Mouse (Mus musculus) kidney, embryonic 16.5 days (tissue): ENCODE measurements at regions not wholly inside any gene's neighbourhood (a gene's known extent, or its start where the extent isn't known, plus 50 kb on each side); places are given as distances from the start of the nearest gene placed in this dataset.
"Not testable (repeated sequence)": the region's sequence is repeated elsewhere in the genome, so short reads cannot be mapped to it uniquely, and the experiment has no call there.

ENCODE experiments used
- ATAC-seq: fragments of 200-750 bp; cut with Nextera tagmentation; 2 replicates; pipeline ENCODE4 v1.8.0; 2017; ENCODE audit warnings: moderate TSS enrichment; ENCODE audit not compliant: low FRiP score, low TSS enrichment
- H3K27ac ChIP-seq: fragments of 300-500 bp; sonication (generic); 2 replicates; pipeline ENCODE4 v1.5.1; 2014; ENCODE audit warnings: low read length
- H3K27me3 ChIP-seq: fragments of 300-500 bp; sonication (generic); 2 replicates; pipeline ENCODE4 v1.6.1; 2014; ENCODE audit warnings: low read length, control low read depth, mixed read lengths; ENCODE audit not compliant: insufficient read depth
- H3K36me3 ChIP-seq: fragments of 300-500 bp; sonication (generic); 2 replicates; pipeline ENCODE4 v1.6.1; 2014; ENCODE audit warnings: low read length, control low read depth, mixed read lengths; ENCODE audit not compliant: insufficient read depth
- H3K4me1 ChIP-seq: fragments of 300-500 bp; sonication (generic); 2 replicates; pipeline ENCODE4 v1.6.1; 2014; ENCODE audit warnings: low read length, control low read depth, mixed read lengths; ENCODE audit not compliant: insufficient read depth
- H3K4me2 ChIP-seq: fragments of 300-500 bp; sonication (generic); replicated peaks from 2 replicates; pipeline ENCODE4 v1.6.1; 2014; ENCODE audit warnings: low read depth, low read length
- H3K4me3 ChIP-seq: fragments of 300-500 bp; sonication (generic); 2 replicates; pipeline ENCODE4 v1.5.1; 2014; ENCODE audit warnings: mild to moderate bottlenecking, low read length
- H3K9ac ChIP-seq: fragments of 300-500 bp; sonication (generic); replicated peaks from 2 replicates; pipeline ENCODE4 v1.6.1; 2014; ENCODE audit warnings: low read length
- H3K9me3 ChIP-seq: fragments of 300-500 bp; sonication (generic); 2 replicates; pipeline ENCODE4 v1.6.1; 2016; ENCODE audit warnings: low read length, control low read depth
- WGBS: fragments of 180-500 bp; shearing (Covaris S2); extraction: QIAGEN DNeasy Blood & Tissue Kit; methylation state at CpG from one replicate; pipeline ENCODE4 v1.1.7; 2014; 5-methylcytosine and 5-hydroxymethylcytosine counted together

- no peaks in the 10 kb centered on the region for H3K9me3 ChIP-seq
- H3K4me2 ChIP-seq: no peak overlapping the region
- no peak overlapping the region for H3K4me3 ChIP-seq
- no peaks in the 10 kb centered on the region for H3K36me3 ChIP-seq
- H3K4me1 ChIP-seq: 0 out of 2 replicates have a peak, but pooled peaks cover 4% of the 10 kb centered on the region
- no peaks in the 10 kb centered on the region for H3K27me3 ChIP-seq
- ATAC-seq: no peak
- H3K9ac ChIP-seq: no peak overlapping the region
- WGBS: 51% methylated on average over 15 of the region's 15 CpGs
- no peak overlapping the region for H3K27ac ChIP-seq
Measured at GRCm38 (mm10) chr10:53462449-53463308, 82.9 kb upstream of the Cep85l start.

GRCm38 (mm10) chr10:53461070-53461781 lies 81.5 kb upstream of the Cep85l start:
- 78% methylated on average over 7 of the region's 7 CpGs for WGBS
- H3K27ac ChIP-seq: no peak overlapping the region
- H3K27me3 ChIP-seq: no peaks in the 10 kb centered on the region
- no peak overlapping the region for H3K9ac ChIP-seq
- H3K4me3 ChIP-seq: no peak overlapping the region
- no peaks in the 10 kb centered on the region for H3K9me3 ChIP-seq
- H3K4me1 ChIP-seq: 0 out of 2 replicates have a peak, but pooled peaks cover 4% of the 10 kb centered on the region
- no peaks in the 10 kb centered on the region for H3K36me3 ChIP-seq
- peak; percentile 23; the same call in 1 of the 2 replicates for ATAC-seq
- no peak overlapping the region for H3K4me2 ChIP-seq

- not testable (repeated sequence) for H3K4me3 ChIP-seq, H3K4me1 ChIP-seq, H3K36me3 ChIP-seq, ATAC-seq, H3K4me2 ChIP-seq, H3K9ac ChIP-seq, H3K9me3 ChIP-seq, H3K27me3 ChIP-seq, H3K27ac ChIP-seq
- 49% methylated on average over 1 of the region's 1 CpGs for WGBS
Measured at GRCm38 (mm10) chr10:53459706-53460105, 80.0 kb upstream of the Cep85l start.

GRCm38 (mm10) chr10:53456027-53456713 lies 76.4 kb upstream of the Cep85l start:
- no peak overlapping the region for H3K9ac ChIP-seq
- no peaks in the 10 kb centered on the region for H3K27me3 ChIP-seq
- no peak for ATAC-seq
- H3K27ac ChIP-seq: no peak overlapping the region
- no peaks in the 10 kb centered on the region for H3K9me3 ChIP-seq
- no peak overlapping the region for H3K4me2 ChIP-seq
- no peaks in the 10 kb centered on the region for H3K4me1 ChIP-seq
- H3K4me3 ChIP-seq: no peak overlapping the region
- WGBS: 53% methylated on average over 4 of the region's 4 CpGs
- no peaks in the 10 kb centered on the region for H3K36me3 ChIP-seq

- Histone ChIP-seq H3K27ac (no peak overlapping the region), H3K9ac (no peak overlapping the region), H3K36me3 (no peaks in the 10 kb centered on the region), H3K4me2 (no peak overlapping the region), H3K27me3 (no peaks in the 10 kb centered on the region), H3K4me1 (no peaks in the 10 kb centered on the region), H3K4me3 (no peak overlapping the region), H3K9me3 (peaks cover 3% of the 10 kb centered on the region; the same call in 1 of the 2 replicates)
- ATAC-seq: peak; percentile 54; the same call in 1 of the 2 replicates
- 65% methylated on average over 3 of the region's 3 CpGs for WGBS
Measured at GRCm38 (mm10) chr10:53444789-53445188, 65.0 kb upstream of the Cep85l start.

- no peak overlapping the region for H3K4me2 ChIP-seq
- 88% methylated on average over 1 of the region's 1 CpGs for whole genome bisulfite sequencing
- H3K9ac ChIP-seq: no peak overlapping the region
- H3K4me3 ChIP-seq: no peak overlapping the region
- no peaks in the 10 kb centered on the region for H3K36me3 ChIP-seq
- no peaks in the 10 kb centered on the region for H3K4me1 ChIP-seq
- no peaks in the 10 kb centered on the region for H3K27me3 ChIP-seq
- no peak overlapping the region for H3K27ac ChIP-seq
- no peak for ATAC-seq
- peaks cover 3% of the 10 kb centered on the region; the same call in 1 of the 2 replicates for H3K9me3 ChIP-seq
Measured at GRCm38 (mm10) chr10:53443443-53443842, 63.7 kb upstream of the Cep85l start.

- Histone ChIP-seq H3K9ac (no peak overlapping the region), H3K4me1 (0 out of 2 replicates have a peak, but pooled peaks cover under 1% of the 10 kb centered on the region), H3K4me3 (no peak overlapping the region), H3K9me3 (peaks cover 3% of the 10 kb centered on the region; the same call in 1 of the 2 replicates), H3K36me3 (no peaks in the 10 kb centered on the region), H3K4me2 (no peak overlapping the region), H3K27ac (no peak overlapping the region), H3K27me3 (no peaks in the 10 kb centered on the region)
- 97% methylated on average over 14 of the region's 14 CpGs for WGBS
- no peak for ATAC-seq
Measured at GRCm38 (mm10) chr10:53442912-53443311, 63.2 kb upstream of the Cep85l start.

- no peak for ATAC-seq
- 94% methylated on average over 1 of the region's 1 CpGs for WGBS
Measured at GRCm38 (mm10) chr10:53440251-53440650, 60.5 kb upstream of the Cep85l start.

GRCm38 (mm10) chr10:53438388-53438787 lies 58.6 kb upstream of the Cep85l start:
- WGBS: 59% methylated on average over 4 of the region's 4 CpGs
- peaks cover 27% of the 10 kb centered on the region for H3K4me1 ChIP-seq
- no peak overlapping the region for H3K4me3 ChIP-seq
- H3K9me3 ChIP-seq: peaks cover 3% of the 10 kb centered on the region; the same call in 1 of the 2 replicates
- no peaks in the 10 kb centered on the region for H3K36me3 ChIP-seq
- no peaks in the 10 kb centered on the region for H3K27me3 ChIP-seq
- no peak for ATAC-seq
- H3K9ac ChIP-seq: no peak overlapping the region
- H3K4me2 ChIP-seq: no peak overlapping the region
- H3K27ac ChIP-seq: no peak overlapping the region

More at GRCm38 (mm10) chr10:53440251-53440650, 60.5 kb upstream of the Cep85l start:
- Histone ChIP-seq H3K27ac (no peak overlapping the region), H3K4me2 (no peak overlapping the region), H3K4me1 (peaks cover 14% of the 10 kb centered on the region), H3K36me3 (no peaks in the 10 kb centered on the region), H3K9me3 (peaks cover 3% of the 10 kb centered on the region; the same call in 1 of the 2 replicates), H3K4me3 (no peak overlapping the region), H3K27me3 (no peaks in the 10 kb centered on the region), H3K9ac (no peak overlapping the region)
